Mouse (Mus musculus) gastrocnemius, postnatal 36 days (tissue): ENCODE data around the gene Als2cr12. TPM values are rescaled to one million over a fixed set of nuclear protein-coding genes. Genes with fewer than 3 reads are reported as not detected.
"Not testable (repeated sequence)": the region's sequence is repeated elsewhere in the genome, so short reads cannot be mapped to it uniquely, and the experiment has no call there.

ENCODE experiments used
- DNase-seq, 2 experiments: peaks; one replicate each; pipeline ENCODE4 v3.0.0; 2022
- intact Hi-C: fragments of 180-260 bp; cut with DNase I; formaldehyde crosslinking; loops from one replicate; pipeline ENCODE4 v1.15.1; 2025
- total RNA-seq, 2 experiments: library from RNA; stranded (reverse); gene quantifications; 2 replicates each; pipeline ENCODE4 v1.2.3; 2021

The Als2cr12 gene
- total RNA-seq, 2 experiments from 2014 or later, result not detected

DNA sequence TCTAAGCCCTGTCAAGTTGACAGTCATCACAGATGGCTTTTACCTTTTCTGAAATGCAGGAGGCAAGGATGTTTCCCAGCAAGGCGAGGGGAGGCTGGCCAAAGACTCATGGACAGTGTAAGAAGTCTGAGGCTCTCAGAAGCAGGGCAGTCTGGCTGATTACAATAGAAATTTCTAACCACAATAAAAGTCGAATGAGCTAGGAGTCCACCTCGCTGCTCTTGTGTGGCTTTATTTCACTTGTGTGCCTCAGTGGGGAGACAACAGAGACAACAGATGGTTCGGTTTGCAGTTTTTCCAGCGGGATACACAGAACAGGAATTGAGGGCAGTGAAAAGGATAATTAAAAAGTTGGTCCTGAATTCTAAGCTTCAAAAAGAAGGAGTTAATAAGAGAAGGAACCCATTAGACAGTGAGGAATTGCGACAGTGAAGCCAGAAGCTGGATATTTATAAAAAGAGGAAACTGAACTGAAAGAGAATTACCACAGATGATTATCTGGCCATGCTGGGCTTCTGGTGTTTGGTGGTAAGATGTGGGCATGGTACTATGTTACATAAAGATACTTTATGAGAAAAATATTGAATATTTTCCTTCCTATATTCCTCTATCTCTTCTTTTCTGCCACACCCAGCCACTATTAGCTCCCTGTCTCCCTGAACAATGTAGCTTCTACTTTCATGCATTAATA lies 77.7 kb downstream of the Als2cr12 start:
- intact Hi-C loops, result no loop called here
- no peak for DNase-seq

DNA sequence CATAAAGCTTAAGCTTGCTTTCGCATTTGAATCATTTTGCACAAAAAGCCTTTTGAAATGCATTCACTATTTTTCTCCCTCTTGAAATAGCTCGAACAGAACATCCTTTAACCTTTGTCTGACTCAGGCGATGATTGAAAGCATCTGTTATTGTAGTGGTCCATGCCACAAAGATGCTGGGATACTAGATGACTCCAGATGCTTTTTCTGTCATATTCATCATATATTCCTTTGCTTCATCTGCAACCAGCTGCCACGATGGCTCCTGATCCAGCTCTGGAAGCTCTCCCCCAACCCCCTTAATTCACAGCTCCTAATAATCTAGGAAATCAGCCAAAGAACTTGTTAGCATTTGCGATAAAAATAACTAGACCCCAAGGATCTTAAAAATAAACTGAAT lies 78.7 kb downstream of the Als2cr12 start:
- DNase-seq, result no peak
- intact Hi-C loops, result no loop called here

DNA sequence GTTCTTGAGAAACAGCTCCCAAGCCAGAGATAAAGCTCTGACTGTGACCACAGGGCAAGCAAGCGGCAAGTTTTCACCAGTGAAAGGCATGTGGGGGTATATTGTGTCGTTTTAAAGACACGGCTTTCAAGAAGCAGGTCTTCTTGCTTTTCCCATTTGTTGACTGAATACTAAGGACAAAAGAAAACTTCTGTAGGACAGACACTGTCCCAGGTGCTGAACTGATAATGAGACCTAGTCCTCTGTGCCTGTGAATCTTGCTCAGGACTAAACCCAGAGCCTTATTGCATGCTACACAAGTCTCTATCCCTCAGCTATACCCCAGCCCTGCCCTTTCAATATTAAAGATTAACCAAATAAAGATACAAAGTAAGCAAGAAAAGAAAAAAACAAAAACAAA lies 79.6 kb downstream of the Als2cr12 start:
- no peak for DNase-seq
- intact Hi-C loops, result no loop called here

DNA sequence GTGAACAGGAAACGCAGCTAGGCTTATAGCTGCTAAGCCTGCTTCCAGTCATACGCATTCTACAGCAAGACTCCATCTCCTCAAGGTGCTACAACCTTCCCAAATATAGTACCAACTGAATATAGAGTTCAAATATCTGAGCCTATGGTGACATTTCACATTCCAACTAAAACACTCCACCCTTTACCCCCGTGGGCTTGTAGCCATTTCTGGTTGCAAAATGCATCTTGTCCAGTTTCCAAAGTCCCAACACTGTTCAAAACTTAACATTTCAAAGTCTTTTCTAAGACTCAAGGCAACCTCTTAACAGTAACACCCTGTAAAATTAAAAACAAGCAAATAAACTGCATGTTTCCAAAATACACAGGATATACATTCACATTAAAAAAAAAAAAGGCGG lies 80.6 kb downstream of the Als2cr12 start:
- intact Hi-C loops, result no loop called here
- no peak for DNase-seq

DNA sequence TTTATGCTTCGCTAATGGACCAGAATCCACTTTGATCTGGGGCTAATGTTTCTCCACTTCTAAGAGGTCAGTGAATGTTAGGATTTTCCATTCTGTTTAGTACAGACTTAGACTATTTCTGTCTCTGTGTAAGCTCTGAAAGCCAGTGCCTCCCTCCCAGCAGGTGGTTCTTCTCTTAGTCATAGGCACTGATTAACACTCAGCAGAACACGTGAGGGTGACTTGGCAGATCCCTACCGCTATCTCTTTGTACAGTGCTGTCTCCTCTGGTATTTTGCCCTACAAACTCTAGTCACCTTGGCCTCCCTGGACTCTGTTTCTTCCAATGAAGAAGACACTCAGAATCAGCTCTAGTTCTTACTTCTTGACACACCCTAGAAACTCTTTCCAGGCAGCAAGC lies 81.4 kb downstream of the Als2cr12 start:
- no peak for DNase-seq
- intact Hi-C loops, result no loop called here

DNA sequence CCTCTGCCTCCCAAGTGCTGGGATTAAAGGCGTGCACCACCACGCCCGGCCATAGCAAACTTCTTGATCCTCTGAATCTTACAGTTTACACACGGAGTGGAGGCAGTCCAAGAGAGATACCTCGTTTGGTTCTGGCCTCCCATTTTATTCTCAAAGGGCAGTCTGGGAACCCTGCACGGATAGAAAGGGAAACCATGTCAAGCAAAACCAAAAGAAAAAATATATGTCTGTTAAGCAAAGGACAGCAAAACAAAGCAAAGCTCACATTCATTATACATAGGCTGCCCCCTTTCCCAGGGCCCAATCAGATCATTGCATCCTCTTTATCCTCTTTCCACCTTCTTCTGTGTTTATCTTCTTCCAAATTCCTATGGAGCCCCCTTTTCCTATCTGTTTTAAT lies 82.0 kb downstream of the Als2cr12 start:
- intact Hi-C loops, result no loop called here
- no peak for DNase-seq

DNA sequence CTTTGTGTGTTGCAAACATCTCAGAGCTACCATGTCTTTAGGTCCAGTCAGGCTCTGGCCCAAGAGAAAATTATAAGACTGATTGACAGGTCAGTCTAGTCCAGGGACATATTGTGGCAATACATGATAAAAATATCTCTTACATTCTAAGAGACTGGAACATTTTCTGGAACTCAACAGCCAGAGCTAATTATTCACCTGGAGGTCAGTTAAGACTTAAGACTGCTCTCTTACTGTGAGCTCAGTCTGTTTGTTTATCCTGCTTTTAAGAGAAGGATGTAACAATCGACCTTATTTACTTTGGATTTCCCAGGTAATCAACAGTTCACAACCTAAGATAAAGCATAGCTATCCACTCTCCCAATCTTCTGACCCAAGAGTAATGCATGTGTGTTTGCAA lies 85.2 kb downstream of the Als2cr12 start:
- no peak for DNase-seq
- intact Hi-C loops, result no loop called here

DNA sequence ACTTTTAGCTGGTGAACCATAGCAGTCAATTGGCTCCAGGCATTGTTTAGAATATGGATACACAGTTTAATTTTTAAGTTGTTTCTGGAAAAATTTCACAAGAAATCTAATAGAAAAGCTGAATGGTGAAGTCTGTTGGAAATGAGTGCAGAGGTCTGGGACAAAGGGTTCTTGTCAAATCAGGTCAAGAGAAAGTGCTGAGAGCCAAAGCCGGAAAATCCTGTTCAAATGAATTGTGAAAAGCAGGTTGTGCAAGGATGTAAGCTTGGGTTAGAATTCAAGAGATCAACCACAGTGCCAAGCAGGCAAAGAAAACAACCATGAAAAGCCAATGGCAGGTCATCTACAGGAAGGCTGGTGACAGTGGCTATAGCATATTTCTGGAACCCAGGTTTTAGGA lies 85.6 kb downstream of the Als2cr12 start:
- no peak for DNase-seq
- intact Hi-C loops, result no loop called here

DNA sequence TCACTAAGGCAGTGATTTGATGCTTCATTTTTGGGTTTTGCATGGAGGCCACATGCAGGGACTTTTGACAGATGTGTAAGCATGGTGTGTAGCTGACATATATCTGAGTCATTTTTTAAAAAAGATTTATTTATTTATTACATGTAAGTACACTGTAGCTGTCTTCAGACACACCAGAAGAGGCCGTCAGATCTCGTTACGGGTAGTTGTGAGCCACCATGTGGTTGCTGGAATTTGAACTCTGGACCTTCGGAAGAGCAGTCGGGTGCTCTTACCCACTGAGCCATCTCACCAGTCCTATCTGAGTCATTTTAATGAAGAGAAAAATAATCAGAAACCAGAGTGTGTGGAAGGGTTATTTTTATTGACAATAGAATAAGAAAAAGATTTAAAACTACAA lies 86.2 kb downstream of the Als2cr12 start:
- DNase-seq, intact Hi-C loops: not testable (repeated sequence)

DNA sequence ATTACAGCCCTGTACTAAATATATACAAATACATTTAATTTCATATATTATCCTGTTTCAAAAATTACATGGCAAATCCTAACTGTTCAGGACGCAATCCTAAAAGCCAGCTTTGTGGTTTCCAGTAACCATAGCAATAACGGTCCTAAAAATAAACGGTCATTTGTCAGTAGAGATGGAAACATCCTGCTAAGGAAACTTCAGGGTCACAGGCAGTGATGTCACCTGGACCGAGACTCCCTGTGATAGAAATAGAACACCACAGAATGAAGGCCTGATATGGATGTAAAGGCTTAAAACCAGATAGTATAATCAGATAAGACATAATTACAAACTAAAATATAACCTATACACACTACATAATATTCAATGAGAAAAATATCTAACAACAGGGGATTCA lies 92.1 kb downstream of the Als2cr12 start:
- intact Hi-C loops, result no loop called here
- no peak for DNase-seq

DNA sequence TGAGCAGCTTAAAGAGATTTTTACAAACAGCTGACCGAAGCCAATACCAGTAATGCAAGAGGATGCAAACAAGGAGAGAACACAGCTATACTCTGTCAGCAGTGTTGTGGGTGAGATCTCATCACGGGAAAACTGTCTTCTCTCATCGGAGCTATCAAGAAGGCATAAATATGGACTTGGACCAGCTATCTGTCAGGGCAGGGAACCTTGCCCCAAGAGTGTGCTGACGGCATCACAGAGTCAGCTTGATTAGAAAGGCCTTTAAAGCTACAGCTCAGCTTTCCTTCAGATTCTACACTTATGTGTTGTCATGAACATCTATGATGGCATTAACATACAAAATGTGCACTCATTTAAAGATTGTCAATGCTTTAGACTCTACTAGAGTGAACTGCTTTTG lies 93.1 kb downstream of the Als2cr12 start:
- intact Hi-C loops, result no loop called here
- no peak for DNase-seq

Other genes with a start within 250 kb of the Als2cr12 start
- gene Orc2, start 190.9 kb downstream of the Als2cr12 start, total RNA-seq, result 10 to 100 TPM in 1 of 2 experiments, 1 to 10 TPM in 1; 9.1 to 11.5 TPM
- 10 to 100 TPM in 1 of 2 experiments, 1 to 10 TPM in 1; 8.6 to 10.6 TPM for gene Fam126b, start 109.7 kb downstream of the Als2cr12 start, total RNA-seq
- gene Ndufb3, start 109.6 kb downstream of the Als2cr12 start, total RNA-seq, result 100 to 1,000 TPM; 154 to 170 TPM
- 10 to 100 TPM; 34.9 to 42.3 TPM for gene Cflar, start 15.5 kb upstream of the Als2cr12 start, total RNA-seq
- 1 to 10 TPM; 2.5 to 3.1 TPM for gene Casp8, start 99.4 kb upstream of the Als2cr12 start, total RNA-seq